Mouse (Mus musculus) lung, postnatal 0 days (tissue): ENCODE measurements at regions not wholly inside any gene's neighbourhood (a gene's known extent, or its start where the extent isn't known, plus 50 kb on each side); places are given as distances from the start of the nearest gene placed in this dataset.

Experiments used
- CTCF ChIP-seq: IDR thresholded peaks from 2 replicates; pipeline ENCODE4 v1.5.1; 2016; ENCODE audit warnings: antibody characterized with exemption, mild to moderate bottlenecking
- EP300 ChIP-seq: IDR thresholded peaks from 2 replicates; pipeline ENCODE4 v1.6.1; 2016; ENCODE audit warnings: antibody characterized with exemption, mild to moderate bottlenecking, control low read depth

GRCm38 (mm10) chr15:62392839-62393238 is 1452.1 kb downstream of the Gsdmc2 start:
- TF ChIP-seq CTCF (no peak), EP300 (0 out of 2 replicates have a peak, but pooled peaks have one; percentile 1)
